Mouse (Mus musculus) thymus, adult 2 months (tissue): ENCODE results near the gene Papolb. TPM values are rescaled to one million over a fixed set of nuclear protein-coding genes. Genes with fewer than 3 reads are reported as not detected.

ENCODE experiments used
- DNase-seq: peaks from one replicate; pipeline ENCODE4 v3.0.0; 2021
- H3K27ac ChIP-seq: fragments of 200-500 bp; 2 replicates; pipeline ENCODE4 v1.5.1; 2012; ENCODE audit warnings: low read length, control low read depth; ENCODE audit not compliant: control insufficient read depth, insufficient read depth
- H3K27me3 ChIP-seq: fragments of 200-500 bp; 2 replicates; pipeline ENCODE4 v1.6.1; 2012; ENCODE audit warnings: mild to moderate bottlenecking, low read length, moderate library complexity, mixed read lengths; ENCODE audit not compliant: control insufficient read depth, insufficient read depth
- H3K36me3 ChIP-seq: fragments of 200-500 bp; 2 replicates; pipeline ENCODE4 v1.6.1; 2012; ENCODE audit warnings: mild to moderate bottlenecking, low read length, moderate library complexity; ENCODE audit not compliant: control insufficient read depth, insufficient read depth
- H3K4me1 ChIP-seq: fragments of 200-500 bp; replicated peaks from 2 replicates; pipeline ENCODE4 v1.6.1; 2012; ENCODE audit warnings: low read length; ENCODE audit not compliant: control insufficient read depth, insufficient read depth
- H3K4me3 ChIP-seq: fragments of 200-500 bp; 2 replicates; pipeline ENCODE4 v1.5.1; 2012; ENCODE audit warnings: mild to moderate bottlenecking, low read length, control low read depth, moderate library complexity; ENCODE audit not compliant: control insufficient read depth, insufficient read depth
- CTCF ChIP-seq: fragments of 200-500 bp; IDR thresholded peaks from 2 replicates; pipeline ENCODE4 v1.5.1; 2012; ENCODE audit warnings: mild to moderate bottlenecking, control low read depth, low read length, moderate library complexity, borderline replicate concordance; ENCODE audit not compliant: control insufficient read depth, poor library complexity, insufficient read depth; ENCODE audit errors: extremely low read depth
- POLR2A ChIP-seq: fragments of 200-500 bp; IDR thresholded peaks from 2 replicates; pipeline ENCODE4 v1.6.1; 2012; ENCODE audit warnings: mild to moderate bottlenecking, low read length, control low read depth, moderate library complexity; ENCODE audit not compliant: control insufficient read depth, poor library complexity, insufficient read depth; ENCODE audit errors: extremely low read depth
- WGBS: fragments of 180-500 bp; shearing (Covaris S2); methylation state at CpG from one replicate; pipeline ENCODE4 v1.1.7; 2018; 5-methylcytosine and 5-hydroxymethylcytosine counted together
- polyA plus RNA-seq: library from polyadenylated mRNA; depleted of rRNA; stranded (reverse); fragments of >200 nt; gene quantifications from 2 replicates; pipeline ENCODE4 v1.2.3, GENCODE M21; 2012; rRNA removed

The Papolb gene
- polyA plus RNA-seq = 0.04 TPM in 1 of 2 replicates, not detected in the other

DNA sequence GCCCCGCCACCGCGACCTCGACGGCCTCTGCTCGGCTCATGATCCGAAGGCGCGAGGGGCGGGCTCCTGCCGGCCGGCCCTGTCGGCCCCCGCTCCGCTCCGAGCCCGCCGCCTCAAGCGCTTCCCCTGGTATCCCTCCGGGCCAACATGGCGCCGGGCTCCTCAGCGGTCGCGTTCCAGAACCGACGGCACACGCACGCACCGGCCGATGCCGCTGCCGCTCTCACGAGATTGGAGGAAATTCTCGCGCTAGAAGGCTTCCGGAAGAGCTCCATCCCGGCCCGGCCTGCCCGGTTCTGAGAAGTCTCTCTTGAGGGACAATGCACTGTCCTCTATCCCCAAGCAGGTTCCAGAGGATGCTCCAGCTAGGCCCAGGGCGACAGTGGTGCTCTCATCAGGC, at the start of gene Papolb:
Gene Papolb (minus strand): TSS at position 162 of the 400 bp plus-strand sequence.
- no peaks in the 10 kb centered on the region for H3K27me3 ChIP-seq
- no peak for DNase-seq
- H3K4me1 ChIP-seq = no peaks in the 10 kb centered on the region
- no peak for TF ChIP-seq CTCF
- TF ChIP-seq POLR2A = no peak
- no peak within 1 kb of the TSS for H3K27ac ChIP-seq
- H3K36me3 ChIP-seq = no peaks in the 10 kb centered on the region
- WGBS = 47% methylated on average over 35 of the region's 41 CpGs
- no peak within 1 kb of the TSS for H3K4me3 ChIP-seq

DNA sequence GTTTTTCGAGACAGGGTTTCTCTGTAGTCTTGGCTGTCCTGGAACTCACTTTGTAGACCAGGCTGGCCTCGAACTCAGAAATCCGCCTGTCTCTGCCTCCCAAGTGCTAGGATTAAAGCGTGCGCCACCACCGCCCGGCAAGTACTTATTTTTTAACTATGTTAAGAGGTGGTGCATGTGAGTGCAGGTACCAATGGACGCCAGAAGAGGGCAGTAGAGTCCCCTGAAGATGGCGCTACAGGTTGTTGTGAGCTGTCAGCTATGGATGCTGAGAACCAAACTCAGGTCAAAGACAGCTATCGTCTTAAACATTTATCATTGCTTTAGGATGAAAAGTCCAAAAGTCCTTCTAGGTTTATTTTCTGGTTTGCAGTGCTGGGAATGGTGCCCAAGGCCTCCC, 48.3 kb upstream of the Papolb start:
- no peaks in the 10 kb centered on the region for H3K36me3 ChIP-seq
- DNase-seq = no peak
- TF ChIP-seq POLR2A = no peak
- no peak for TF ChIP-seq CTCF
- no peaks in the 10 kb centered on the region for H3K4me1 ChIP-seq
- H3K27ac ChIP-seq = no peak overlapping the region
- H3K27me3 ChIP-seq = no peaks in the 10 kb centered on the region
- 92% methylated on average over 10 of the region's 10 CpGs for WGBS
- H3K4me3 ChIP-seq = no peak overlapping the region

DNA sequence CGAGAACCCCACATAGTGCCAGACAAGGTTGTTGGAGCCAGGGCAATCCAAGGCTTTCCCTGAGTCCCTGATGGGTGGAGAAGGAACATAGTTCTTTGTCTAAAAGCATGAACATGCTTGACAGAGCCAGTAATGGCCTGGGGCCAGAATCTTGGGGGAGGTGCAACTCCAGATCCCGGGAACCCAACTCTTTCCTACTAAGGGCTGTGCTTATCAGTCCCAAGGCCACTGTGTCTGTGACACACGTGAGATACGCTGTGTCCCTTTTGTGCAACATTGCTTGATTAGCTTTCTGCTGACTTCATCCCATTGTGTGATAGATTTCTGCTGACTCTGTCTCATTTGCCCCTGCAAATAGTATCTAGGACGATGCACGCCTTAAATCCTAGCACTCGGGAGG, 47.0 kb upstream of the Papolb start:
- Histone ChIP-seq H3K4me1 (no peaks in the 10 kb centered on the region), H3K27me3 (no peaks in the 10 kb centered on the region), H3K4me3 (no peak overlapping the region), H3K36me3 (no peaks in the 10 kb centered on the region), H3K27ac (no peak overlapping the region)
- no peak for DNase-seq
- 92% methylated on average over 7 of the region's 7 CpGs for WGBS
- no peak for TF ChIP-seq POLR2A
- no peak for TF ChIP-seq CTCF

DNA sequence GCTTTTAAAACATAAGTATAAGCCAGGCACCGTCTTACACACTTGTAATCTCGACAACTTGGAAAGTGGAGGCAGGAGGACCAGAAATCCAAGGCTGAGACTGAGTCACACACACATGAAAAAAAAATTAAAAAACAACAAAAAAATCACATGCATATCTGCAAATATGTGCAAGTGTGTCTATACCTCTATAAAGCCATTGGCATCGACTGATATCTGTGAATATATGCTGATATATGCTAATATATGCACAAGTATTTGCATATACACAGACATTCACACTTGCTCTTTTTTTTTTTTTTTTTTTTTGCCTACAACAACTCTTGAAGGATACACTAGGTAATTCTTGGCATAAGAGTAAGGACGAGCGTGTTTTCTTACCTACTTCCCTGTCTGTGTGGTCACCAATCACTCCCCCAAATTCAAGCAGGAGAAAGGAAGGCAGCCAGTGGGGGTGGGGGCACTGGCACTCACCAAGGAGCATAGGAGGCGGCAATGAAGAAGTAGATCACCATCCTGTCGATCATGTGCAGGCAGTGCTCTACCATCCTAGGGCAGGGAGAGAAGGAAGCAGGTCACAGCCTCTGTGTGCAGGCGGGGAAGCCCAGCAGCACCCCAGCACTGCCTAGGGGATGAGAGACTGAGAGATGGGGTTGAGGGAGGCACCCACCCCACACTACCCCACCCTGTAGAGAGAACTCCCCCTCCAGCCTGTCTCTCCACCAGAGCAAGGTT, 44.6 kb upstream of the Papolb start:
- TF ChIP-seq POLR2A = no peak
- Histone ChIP-seq H3K27ac (no peak overlapping the region), H3K27me3 (no peaks in the 10 kb centered on the region), H3K36me3 (no peaks in the 10 kb centered on the region), H3K4me3 (no peak overlapping the region), H3K4me1 (no peaks in the 10 kb centered on the region)
- WGBS = 70% methylated on average over 8 of the region's 8 CpGs
- no peak for DNase-seq

DNA sequence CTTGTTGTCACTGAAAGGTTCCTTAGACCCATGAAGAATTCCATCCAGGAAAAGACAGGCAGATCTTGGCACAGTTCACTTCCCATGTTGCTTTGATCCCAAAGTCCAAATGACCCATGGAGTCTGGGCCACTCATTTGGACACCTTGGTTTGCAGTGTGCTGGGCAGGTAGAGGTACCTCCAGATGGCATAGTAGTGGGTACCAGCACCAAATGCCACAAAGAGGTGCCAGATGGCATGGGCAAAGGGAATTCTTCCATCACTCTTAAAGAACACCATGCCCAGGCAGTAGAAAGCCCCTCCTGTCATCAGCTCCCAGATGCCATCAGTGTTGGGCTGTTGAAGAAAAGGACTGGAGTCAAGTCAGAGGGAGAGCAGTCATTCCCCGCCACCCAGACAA, 34.7 kb upstream of the Papolb start:
- no peak for TF ChIP-seq POLR2A
- no peak for TF ChIP-seq CTCF
- Histone ChIP-seq H3K4me3 (no peak overlapping the region), H3K27me3 (no peaks in the 10 kb centered on the region)

DNA sequence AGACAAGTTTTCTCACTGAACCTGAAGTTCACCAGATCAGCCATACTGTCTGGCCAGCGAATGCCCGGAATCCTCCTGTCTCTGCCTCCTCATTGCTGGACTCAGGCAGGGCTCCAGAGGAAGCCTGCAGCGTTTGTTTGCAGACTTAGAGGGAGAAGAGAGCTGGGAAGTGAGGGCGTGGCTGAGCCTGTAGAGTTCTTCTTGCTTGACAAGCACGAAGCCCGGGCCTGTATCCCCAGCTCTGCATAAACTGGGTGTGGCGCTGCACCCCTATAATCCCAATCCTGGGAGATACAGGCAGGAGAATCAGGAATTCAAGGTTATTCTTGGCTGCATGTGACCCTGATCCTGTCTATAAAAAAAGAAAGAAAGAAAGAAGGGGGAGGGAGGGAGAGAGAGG, 30.4 kb upstream of the Papolb start:
- TF ChIP-seq CTCF (no peak), POLR2A (no peak)
- H3K4me1 ChIP-seq = no peaks in the 10 kb centered on the region
- DNase-seq = no peak
- no peak overlapping the region for H3K27ac ChIP-seq
- no peaks in the 10 kb centered on the region for H3K36me3 ChIP-seq
- no peaks in the 10 kb centered on the region for H3K27me3 ChIP-seq
- 70% methylated on average over 7 of the region's 7 CpGs for WGBS
- no peak overlapping the region for H3K4me3 ChIP-seq

More for the DNA sequence above, 34.7 kb upstream of the Papolb start:
- Histone ChIP-seq H3K27ac (no peak overlapping the region), H3K36me3 (no peaks in the 10 kb centered on the region), H3K4me1 (no peaks in the 10 kb centered on the region)
- DNase-seq = no peak
- 100% methylated on average over 1 of the region's 1 CpGs for WGBS
